Mouse (Mus musculus) bone marrow, adult 2 months (tissue): Measurements from ENCODE around the gene Hsf2.

Experiments
- CTCF ChIP-seq: fragments of 200-500 bp; IDR thresholded peaks from 2 replicates; pipeline ENCODE4 v1.5.1; 2011; ENCODE audit warnings: low read length, control low read depth; ENCODE audit not compliant: control insufficient read depth, insufficient read depth
- POLR2A ChIP-seq: fragments of 200-500 bp; IDR thresholded peaks from 2 replicates; pipeline ENCODE4 v1.6.1; 2011; ENCODE audit warnings: low read depth, mild to moderate bottlenecking, control low read depth, low read length, borderline replicate concordance; ENCODE audit not compliant: control insufficient read depth

- TF ChIP-seq POLR2A (no peak), CTCF (no peak)
Observed at GRCm38 (mm10) chr10:57486542-57487071, 422 bp downstream of the Hsf2 start.
